Mouse (Mus musculus): ENCODE measurements at regions not wholly inside any gene's neighbourhood (a gene's known extent, or its start where the extent isn't known, plus 50 kb on each side); places are given as distances from the start of the nearest gene placed in this dataset.

GRCm38 (mm10) chr2:124948263-124948781, 119.6 kb upstream of the Slc24a5 start:
- Histone ChIP-seq H3K27ac (ENCODE audit: low read depth, low read length) (no peak overlapping the region), H3K9me3 (ENCODE audit: control insufficient read depth, low read length) (no peaks in the 10 kb centered on the region), H3K9ac (ENCODE audit: low read length) (no peak overlapping the region), H3K36me3 (ENCODE audit: control insufficient read depth, insufficient read depth, low read length) (no peaks in the 10 kb centered on the region), H3K4me2 (ENCODE audit: low read depth) (no peak overlapping the region), H3K4me3 (ENCODE audit: low read depth, low read length) (no peak overlapping the region), H3K27me3 (ENCODE audit: control insufficient read depth, insufficient read depth, low read length) (no peaks in the 10 kb centered on the region), H3K4me1 (ENCODE audit: control insufficient read depth, insufficient read depth, low read length) (peaks cover 11% of the 10 kb centered on the region; the same call in 1 of the 2 replicates)
- 0 out of 2 replicates have a peak, but pooled peaks have one; percentile 28 for ATAC-seq (ENCODE audit: insufficient read depth, low FRiP score, low TSS enrichment)
- DNase-seq (ENCODE audit: low spot score) = no peak
- WGBS = 36% methylated on average over 2 of the region's 2 CpGs

GRCm38 (mm10) chr2:124948812-124949211, 119.1 kb upstream of the Slc24a5 start:
- no peak overlapping the region for H3K27ac ChIP-seq (ENCODE audit: low read depth, low read length)
- peaks cover 11% of the 10 kb centered on the region; the same call in 1 of the 2 replicates for H3K4me1 ChIP-seq (ENCODE audit: control insufficient read depth, insufficient read depth, low read length)
- no peak overlapping the region for H3K4me3 ChIP-seq (ENCODE audit: low read depth, low read length)
- no peak overlapping the region for H3K9ac ChIP-seq (ENCODE audit: low read length)
- H3K4me2 ChIP-seq (ENCODE audit: low read depth) = no peak overlapping the region
- H3K36me3 ChIP-seq (ENCODE audit: control insufficient read depth, insufficient read depth, low read length) = no peaks in the 10 kb centered on the region
- 30% methylated on average over 9 of the region's 9 CpGs for WGBS
- no peak for DNase-seq (ENCODE audit: low spot score)
- H3K27me3 ChIP-seq (ENCODE audit: control insufficient read depth, insufficient read depth, low read length) = no peaks in the 10 kb centered on the region
- no peaks in the 10 kb centered on the region for H3K9me3 ChIP-seq (ENCODE audit: control insufficient read depth, low read length)
- peak; percentile 52 for ATAC-seq (ENCODE audit: insufficient read depth, low FRiP score, low TSS enrichment)

- H3K9me3 ChIP-seq (ENCODE audit: control insufficient read depth, low read length) = no peaks in the 10 kb centered on the region
- H3K36me3 ChIP-seq (ENCODE audit: control insufficient read depth, insufficient read depth, low read length) = no peaks in the 10 kb centered on the region
- H3K4me1 ChIP-seq (ENCODE audit: control insufficient read depth, insufficient read depth, low read length) = peaks cover 11% of the 10 kb centered on the region; the same call in 1 of the 2 replicates
- 29% methylated on average over 4 of the region's 4 CpGs for WGBS
- H3K9ac ChIP-seq (ENCODE audit: low read length) = no peak overlapping the region
- no peak overlapping the region for H3K27ac ChIP-seq (ENCODE audit: low read depth, low read length)
- H3K27me3 ChIP-seq (ENCODE audit: control insufficient read depth, insufficient read depth, low read length) = no peaks in the 10 kb centered on the region
- ATAC-seq (ENCODE audit: insufficient read depth, low FRiP score, low TSS enrichment) (no peak), DNase-seq (ENCODE audit: low spot score) (no peak)
- H3K4me3 ChIP-seq (ENCODE audit: low read depth, low read length) = no peak overlapping the region
- H3K4me2 ChIP-seq (ENCODE audit: low read depth) = no peak overlapping the region
Observed at GRCm38 (mm10) chr2:124952212-124952611, 115.7 kb upstream of the Slc24a5 start.

DNA sequence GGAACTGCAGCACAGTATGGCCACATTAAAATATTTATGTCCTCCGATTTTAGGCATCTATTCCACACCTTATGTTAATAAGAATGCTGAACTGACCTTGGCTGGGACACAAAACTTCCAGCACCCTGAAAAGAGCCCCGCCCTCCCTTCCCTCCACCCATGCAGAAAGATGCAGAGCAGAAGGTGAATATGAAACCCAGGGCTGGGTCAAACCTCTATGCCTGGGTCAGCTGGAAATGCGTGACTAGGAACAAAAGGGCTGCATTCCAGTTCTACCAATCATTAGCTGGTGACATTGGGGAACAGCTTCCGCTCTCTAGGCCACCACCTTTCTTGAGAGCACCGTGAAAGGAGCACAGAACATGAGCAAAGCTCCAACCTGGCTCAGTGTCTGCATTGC, 114.9 kb upstream of the Slc24a5 start:
- Histone ChIP-seq H3K4me2 (ENCODE audit: low read depth) (no peak overlapping the region), H3K4me3 (ENCODE audit: low read depth, low read length) (no peak overlapping the region), H3K27me3 (ENCODE audit: control insufficient read depth, insufficient read depth, low read length) (no peaks in the 10 kb centered on the region), H3K9ac (ENCODE audit: low read length) (no peak overlapping the region), H3K27ac (ENCODE audit: low read depth, low read length) (no peak overlapping the region), H3K9me3 (ENCODE audit: control insufficient read depth, low read length) (no peaks in the 10 kb centered on the region), H3K4me1 (ENCODE audit: control insufficient read depth, insufficient read depth, low read length) (peaks cover 8% of the 10 kb centered on the region; the same call in 1 of the 2 replicates), H3K36me3 (ENCODE audit: control insufficient read depth, insufficient read depth, low read length) (no peaks in the 10 kb centered on the region)
- ATAC-seq (ENCODE audit: insufficient read depth, low FRiP score, low TSS enrichment) (no peak), DNase-seq (ENCODE audit: low spot score) (no peak)
- 66% methylated on average over 5 of the region's 5 CpGs for WGBS

DNA sequence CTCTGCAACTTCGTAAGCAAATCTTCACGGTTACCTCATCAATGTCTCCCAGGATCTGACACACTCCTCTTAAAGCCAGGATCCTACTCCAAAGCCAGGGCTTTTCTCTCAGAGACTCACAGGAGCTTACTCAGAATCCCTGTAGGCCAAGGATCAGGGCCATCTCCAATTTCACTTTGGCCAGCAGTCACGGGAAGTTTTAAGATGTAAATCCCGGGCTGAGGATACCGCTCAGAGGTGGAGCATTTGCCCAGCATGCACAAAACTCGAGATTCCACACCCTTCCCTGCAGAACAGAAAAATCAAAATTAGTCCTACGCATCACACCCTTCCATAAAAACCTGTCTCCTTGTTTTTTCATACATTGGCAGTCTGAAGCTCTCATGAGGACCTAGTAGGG, 112.1 kb upstream of the Slc24a5 start:
- no peak for DNase-seq (ENCODE audit: low spot score)
- WGBS = 52% methylated on average over 7 of the region's 7 CpGs
- no peaks in the 10 kb centered on the region for H3K27me3 ChIP-seq (ENCODE audit: control insufficient read depth, insufficient read depth, low read length)

GRCm38 (mm10) chr2:124959431-124959830, 108.5 kb upstream of the Slc24a5 start:
- Histone ChIP-seq H3K4me3 (ENCODE audit: low read depth, low read length) (no peak overlapping the region), H3K9ac (ENCODE audit: low read length) (no peak overlapping the region), H3K4me2 (ENCODE audit: low read depth) (no peak overlapping the region), H3K27me3 (ENCODE audit: control insufficient read depth, insufficient read depth, low read length) (no peaks in the 10 kb centered on the region), H3K4me1 (ENCODE audit: control insufficient read depth, insufficient read depth, low read length) (no peaks in the 10 kb centered on the region), H3K27ac (ENCODE audit: low read depth, low read length) (no peak overlapping the region), H3K36me3 (ENCODE audit: control insufficient read depth, insufficient read depth, low read length) (no peaks in the 10 kb centered on the region), H3K9me3 (ENCODE audit: control insufficient read depth, low read length) (no peaks in the 10 kb centered on the region)
- no peak for ATAC-seq (ENCODE audit: insufficient read depth, low FRiP score, low TSS enrichment)
- 91% methylated on average over 5 of the region's 5 CpGs for WGBS
- DNase-seq (ENCODE audit: low spot score) = no peak

More for the DNA sequence above, 112.1 kb upstream of the Slc24a5 start:
- H3K4me3 ChIP-seq (ENCODE audit: low read depth, low read length) = no peak overlapping the region
- H3K36me3 ChIP-seq (ENCODE audit: control insufficient read depth, insufficient read depth, low read length) = no peaks in the 10 kb centered on the region
- H3K27ac ChIP-seq (ENCODE audit: low read depth, low read length) = no peak overlapping the region
- no peak overlapping the region for H3K9ac ChIP-seq (ENCODE audit: low read length)
- no peaks in the 10 kb centered on the region for H3K9me3 ChIP-seq (ENCODE audit: control insufficient read depth, low read length)
- H3K4me1 ChIP-seq (ENCODE audit: control insufficient read depth, insufficient read depth, low read length) = no peaks in the 10 kb centered on the region
- H3K4me2 ChIP-seq (ENCODE audit: low read depth) = no peak overlapping the region
- ATAC-seq (ENCODE audit: insufficient read depth, low FRiP score, low TSS enrichment) = no peak

- DNase-seq (ENCODE audit: low spot score) (no peak), ATAC-seq (ENCODE audit: insufficient read depth, low FRiP score, low TSS enrichment) (no peak)
- Histone ChIP-seq H3K9me3 (ENCODE audit: control insufficient read depth, low read length) (no peaks in the 10 kb centered on the region), H3K27me3 (ENCODE audit: control insufficient read depth, insufficient read depth, low read length) (no peaks in the 10 kb centered on the region), H3K27ac (ENCODE audit: low read depth, low read length) (no peak overlapping the region), H3K4me2 (ENCODE audit: low read depth) (no peak overlapping the region), H3K4me3 (ENCODE audit: low read depth, low read length) (no peak overlapping the region), H3K4me1 (ENCODE audit: control insufficient read depth, insufficient read depth, low read length) (no peaks in the 10 kb centered on the region), H3K36me3 (ENCODE audit: control insufficient read depth, insufficient read depth, low read length) (no peaks in the 10 kb centered on the region), H3K9ac (ENCODE audit: low read length) (no peak overlapping the region)
- WGBS = 58% methylated on average over 17 of the region's 17 CpGs
Observed at GRCm38 (mm10) chr2:124971826-124972749, 95.8 kb upstream of the Slc24a5 start.

GRCm38 (mm10) chr2:124975106-124975505, 92.8 kb upstream of the Slc24a5 start:
- Histone ChIP-seq H3K9me3 (ENCODE audit: control insufficient read depth, low read length) (no peaks in the 10 kb centered on the region), H3K4me1 (ENCODE audit: control insufficient read depth, insufficient read depth, low read length) (no peaks in the 10 kb centered on the region), H3K27ac (ENCODE audit: low read depth, low read length) (no peak overlapping the region), H3K27me3 (ENCODE audit: control insufficient read depth, insufficient read depth, low read length) (no peaks in the 10 kb centered on the region), H3K4me2 (ENCODE audit: low read depth) (no peak overlapping the region), H3K36me3 (ENCODE audit: control insufficient read depth, insufficient read depth, low read length) (no peaks in the 10 kb centered on the region), H3K9ac (ENCODE audit: low read length) (no peak overlapping the region), H3K4me3 (ENCODE audit: low read depth, low read length) (no peak overlapping the region)
- ATAC-seq (ENCODE audit: insufficient read depth, low FRiP score, low TSS enrichment) = no peak
- DNase-seq (ENCODE audit: low spot score) = no peak
- 73% methylated on average over 3 of the region's 3 CpGs for WGBS

DNA sequence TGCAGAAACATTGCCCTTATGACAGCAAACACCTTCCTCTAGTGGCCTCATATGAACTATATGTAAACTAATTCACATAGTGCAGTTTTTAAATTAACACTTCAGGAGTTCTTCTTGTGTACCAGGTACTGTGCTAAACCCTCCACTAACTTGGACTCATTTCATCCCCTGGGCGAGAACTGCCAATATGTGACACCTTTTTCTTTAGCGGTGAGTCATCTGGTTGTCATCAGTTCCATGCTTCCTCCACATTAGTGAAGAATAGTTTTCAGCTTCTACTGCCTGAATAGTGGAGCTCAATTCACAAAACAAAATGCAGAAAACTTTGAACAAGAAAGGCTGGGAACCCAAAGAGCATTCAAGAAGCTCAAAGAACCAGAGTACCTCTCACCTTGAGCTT, 76.9 kb upstream of the Slc24a5 start:
- Histone ChIP-seq H3K9ac (ENCODE audit: low read length) (no peak overlapping the region), H3K4me3 (ENCODE audit: low read depth, low read length) (no peak overlapping the region), H3K9me3 (ENCODE audit: control insufficient read depth, low read length) (no peaks in the 10 kb centered on the region), H3K27ac (ENCODE audit: low read depth, low read length) (no peak overlapping the region), H3K4me1 (ENCODE audit: control insufficient read depth, insufficient read depth, low read length) (no peaks in the 10 kb centered on the region), H3K36me3 (ENCODE audit: control insufficient read depth, insufficient read depth, low read length) (no peaks in the 10 kb centered on the region), H3K4me2 (ENCODE audit: low read depth) (no peak overlapping the region), H3K27me3 (ENCODE audit: control insufficient read depth, insufficient read depth, low read length) (no peaks in the 10 kb centered on the region)
- WGBS = 89% methylated on average over 2 of the region's 2 CpGs
- DNase-seq (ENCODE audit: low spot score) (no peak), ATAC-seq (ENCODE audit: insufficient read depth, low FRiP score, low TSS enrichment) (no peak)

Data from neural tube, embryonic 11.5 days (tissue).